Mouse (Mus musculus): Measurements from ENCODE around the gene Slco1a1. TPM values are rescaled to one million over a fixed set of nuclear protein-coding genes. Genes with fewer than 3 reads are reported as not detected.

The Slco1a1 gene
- not detected in 2 replicates for polyA plus RNA-seq (2014; fragmentation: Nextera tagmentation; extraction: Ambion mirVana)

DNA sequence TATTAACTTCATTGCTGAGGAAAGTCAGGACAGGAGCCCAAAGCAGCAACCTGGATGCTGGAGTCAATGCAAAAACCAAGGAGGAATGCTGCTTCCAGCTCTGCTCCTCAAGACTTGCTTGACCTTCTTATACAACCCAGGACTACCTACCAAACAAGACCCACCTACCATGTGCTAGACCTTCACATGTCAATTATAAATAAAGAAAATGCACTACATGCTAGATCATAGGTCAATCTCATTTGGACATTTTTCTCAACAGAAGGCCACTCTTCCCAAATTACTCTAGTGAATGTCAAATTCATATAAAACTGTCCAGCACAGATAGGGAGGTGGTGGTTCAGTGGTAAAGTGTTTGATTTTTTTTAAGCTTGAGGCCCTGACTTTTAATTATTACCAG lies at the start of gene Slco1a1:
Slco1a1 (minus strand) TSS at position 101 of the 400 bp plus-strand sequence.
- H3K36me3 ChIP-seq (ENCODE audit: control insufficient read depth, insufficient read depth, low read length): no peaks in the 10 kb centered on the region
- H3K9me3 ChIP-seq (ENCODE audit: control insufficient read depth, low read length): no peaks in the 10 kb centered on the region
- no peak within 1 kb of the TSS for H3K27ac ChIP-seq (ENCODE audit: low read depth)
- H3K4me2 ChIP-seq (ENCODE audit: low read length): no peak within 1 kb of the TSS
- H3K4me3 ChIP-seq (ENCODE audit: low read depth, low read length): no peak within 1 kb of the TSS
- H3K4me1 ChIP-seq (replicated peaks; ENCODE audit: control insufficient read depth, insufficient read depth, low read length): no peaks in the 10 kb centered on the region
- DNase-seq (ENCODE audit: low spot score) (no peak), ATAC-seq (replicated peaks; ENCODE audit: low FRiP score, low TSS enrichment, low read depth) (no peak)
- no peaks in the 10 kb centered on the region for H3K27me3 ChIP-seq (replicated peaks; ENCODE audit: control insufficient read depth, insufficient read depth, low read length)
- H3K9ac ChIP-seq (ENCODE audit: low read length): no peak within 1 kb of the TSS

DNA sequence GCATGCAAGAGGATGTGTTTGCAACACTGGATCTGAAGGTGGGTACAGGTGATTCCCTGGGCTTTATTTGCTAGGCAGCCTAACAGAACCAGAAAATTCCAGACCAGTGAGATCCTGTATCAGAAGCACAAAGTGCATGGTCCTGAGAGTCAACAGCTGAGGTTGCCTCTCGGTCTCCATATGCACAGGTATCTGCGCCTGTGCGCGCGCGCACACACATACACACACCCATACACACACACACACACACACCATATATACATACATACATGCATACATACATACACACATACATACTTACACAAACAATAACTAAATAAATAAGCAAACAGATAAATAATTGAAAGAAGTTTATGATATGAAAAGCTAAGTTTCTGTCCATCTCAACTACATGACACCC lies 40.0 kb upstream of the Slco1a1 start:
- H3K4me3 ChIP-seq (ENCODE audit: low read depth, low read length): no peak overlapping the region
- no peak overlapping the region for H3K4me2 ChIP-seq (ENCODE audit: low read length)
- over 99% methylated on average over 6 of the region's 6 CpGs for WGBS
- DNase-seq (ENCODE audit: low spot score) (no peak), ATAC-seq (replicated peaks; ENCODE audit: low FRiP score, low TSS enrichment, low read depth) (no peak)
- no peaks in the 10 kb centered on the region for H3K36me3 ChIP-seq (ENCODE audit: control insufficient read depth, insufficient read depth, low read length)
- no peak overlapping the region for H3K9ac ChIP-seq (ENCODE audit: low read length)
- H3K4me1 ChIP-seq (replicated peaks; ENCODE audit: control insufficient read depth, insufficient read depth, low read length): no peaks in the 10 kb centered on the region
- no peak overlapping the region for H3K27ac ChIP-seq (ENCODE audit: low read depth)
- no peaks in the 10 kb centered on the region for H3K27me3 ChIP-seq (replicated peaks; ENCODE audit: control insufficient read depth, insufficient read depth, low read length)
- no peaks in the 10 kb centered on the region for H3K9me3 ChIP-seq (ENCODE audit: control insufficient read depth, low read length)

DNA sequence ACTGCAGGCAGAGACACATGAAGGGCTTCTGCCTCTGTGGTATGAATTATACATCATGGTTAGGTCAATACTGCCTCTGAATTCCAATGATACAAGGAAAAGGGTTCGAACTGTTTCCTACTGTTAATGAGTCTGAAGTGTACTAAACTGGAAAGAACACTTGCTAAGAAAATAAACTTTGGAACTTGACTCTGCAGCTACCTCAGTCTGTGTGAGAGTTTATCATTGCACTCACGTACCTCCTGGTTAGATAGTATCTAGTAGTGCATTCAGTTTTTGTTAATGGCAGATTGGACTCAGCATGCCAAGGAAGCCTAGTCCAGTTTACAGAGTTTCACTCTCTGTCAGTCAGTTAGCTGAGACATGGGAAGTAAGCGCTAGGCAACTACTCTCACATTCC lies 37.9 kb upstream of the Slco1a1 start:
- no peaks in the 10 kb centered on the region for H3K36me3 ChIP-seq (ENCODE audit: control insufficient read depth, insufficient read depth, low read length)
- H3K4me2 ChIP-seq (ENCODE audit: low read length): no peak overlapping the region
- no peak overlapping the region for H3K9ac ChIP-seq (ENCODE audit: low read length)
- 83% methylated on average over 3 of the region's 3 CpGs for WGBS
- H3K4me3 ChIP-seq (ENCODE audit: low read depth, low read length): no peak overlapping the region
- no peaks in the 10 kb centered on the region for H3K27me3 ChIP-seq (replicated peaks; ENCODE audit: control insufficient read depth, insufficient read depth, low read length)
- DNase-seq (ENCODE audit: low spot score) (no peak), ATAC-seq (replicated peaks; ENCODE audit: low FRiP score, low TSS enrichment, low read depth) (no peak)
- no peaks in the 10 kb centered on the region for H3K4me1 ChIP-seq (replicated peaks; ENCODE audit: control insufficient read depth, insufficient read depth, low read length)
- H3K9me3 ChIP-seq (ENCODE audit: control insufficient read depth, low read length): no peaks in the 10 kb centered on the region
- H3K27ac ChIP-seq (ENCODE audit: low read depth): no peak overlapping the region

DNA sequence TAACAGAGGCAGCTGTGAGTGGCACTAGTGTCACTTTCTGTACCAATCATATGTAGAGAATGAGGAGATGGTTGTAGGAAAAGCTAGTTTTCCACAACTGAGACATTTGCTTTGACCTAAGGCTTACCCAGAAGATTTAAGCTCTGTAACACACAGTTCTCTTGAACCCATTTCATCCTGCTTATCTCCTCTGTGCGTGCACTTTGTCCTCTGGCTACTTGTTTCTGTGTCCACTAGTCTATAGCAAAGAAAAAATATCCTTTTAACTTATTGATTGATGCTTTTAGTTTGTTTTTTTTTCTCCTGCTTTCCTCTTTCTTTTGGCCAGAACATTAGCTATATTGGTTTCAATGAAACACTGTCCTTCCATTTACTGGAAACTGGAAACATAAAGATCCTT lies 15.7 kb upstream of the Slco1a1 start:
- no peak overlapping the region for H3K9ac ChIP-seq (ENCODE audit: low read length)
- H3K4me3 ChIP-seq (ENCODE audit: low read depth, low read length): no peak overlapping the region
- H3K36me3 ChIP-seq (ENCODE audit: control insufficient read depth, insufficient read depth, low read length): no peaks in the 10 kb centered on the region
- DNase-seq (ENCODE audit: low spot score): no peak
- H3K27me3 ChIP-seq (replicated peaks; ENCODE audit: control insufficient read depth, insufficient read depth, low read length): no peaks in the 10 kb centered on the region
- ATAC-seq (replicated peaks; ENCODE audit: low FRiP score, low TSS enrichment, low read depth): no peak
- H3K4me1 ChIP-seq (replicated peaks; ENCODE audit: control insufficient read depth, insufficient read depth, low read length): no peaks in the 10 kb centered on the region
- no peaks in the 10 kb centered on the region for H3K9me3 ChIP-seq (ENCODE audit: control insufficient read depth, low read length)
- WGBS: 77% methylated on average over 1 of the region's 1 CpGs
- no peak overlapping the region for H3K4me2 ChIP-seq (ENCODE audit: low read length)
- H3K27ac ChIP-seq (ENCODE audit: low read depth): no peak overlapping the region

DNA sequence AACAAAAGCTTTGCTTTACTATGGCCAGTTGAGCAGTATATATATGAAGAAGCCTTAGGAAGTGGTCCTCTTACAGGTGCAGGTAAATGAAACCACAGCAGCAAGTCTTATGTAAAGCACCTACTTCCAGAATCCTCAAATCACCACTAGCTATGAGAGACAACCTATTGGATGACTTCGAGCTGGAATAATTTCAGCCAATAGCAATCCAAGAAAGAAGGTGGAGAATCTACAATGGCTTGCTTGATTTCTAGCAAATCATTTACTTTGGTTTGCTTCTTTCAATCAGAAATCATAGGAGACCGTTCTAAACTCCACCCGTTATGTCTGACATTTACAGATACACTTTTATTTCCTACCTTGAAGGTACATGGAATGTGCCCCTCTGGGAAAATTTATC lies 15.1 kb upstream of the Slco1a1 start:
- no peak overlapping the region for H3K4me2 ChIP-seq (ENCODE audit: low read length)
- H3K27me3 ChIP-seq (replicated peaks; ENCODE audit: control insufficient read depth, insufficient read depth, low read length): no peaks in the 10 kb centered on the region
- ATAC-seq (replicated peaks; ENCODE audit: low FRiP score, low TSS enrichment, low read depth): no peak
- DNase-seq (ENCODE audit: low spot score): no peak
- no peaks in the 10 kb centered on the region for H3K9me3 ChIP-seq (ENCODE audit: control insufficient read depth, low read length)
- no peak overlapping the region for H3K27ac ChIP-seq (ENCODE audit: low read depth)
- no peaks in the 10 kb centered on the region for H3K36me3 ChIP-seq (ENCODE audit: control insufficient read depth, insufficient read depth, low read length)
- 88% methylated on average over 3 of the region's 3 CpGs for WGBS
- no peaks in the 10 kb centered on the region for H3K4me1 ChIP-seq (replicated peaks; ENCODE audit: control insufficient read depth, insufficient read depth, low read length)
- no peak overlapping the region for H3K9ac ChIP-seq (ENCODE audit: low read length)
- no peak overlapping the region for H3K4me3 ChIP-seq (ENCODE audit: low read depth, low read length)

DNA sequence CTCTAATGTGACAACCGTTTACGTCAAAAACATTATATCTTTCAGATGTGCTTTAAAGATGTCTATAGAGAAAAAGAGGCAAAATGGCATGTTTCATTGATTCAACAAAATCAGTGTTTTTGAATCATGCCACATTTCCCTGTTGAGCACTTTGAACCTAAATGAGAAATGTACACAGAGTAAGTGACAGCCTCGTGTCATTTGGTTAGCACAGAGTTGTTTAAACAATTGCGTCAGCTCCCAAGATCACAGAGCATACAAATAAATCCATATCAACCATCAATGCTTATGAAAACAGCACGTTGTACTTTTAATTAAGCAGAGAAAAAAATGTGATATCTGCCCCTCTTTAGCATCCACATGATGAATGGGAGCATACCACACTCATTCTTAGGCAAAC lies 13.7 kb upstream of the Slco1a1 start:
- H3K27ac ChIP-seq (ENCODE audit: low read depth): no peak overlapping the region
- no peak overlapping the region for H3K4me2 ChIP-seq (ENCODE audit: low read length)
- no peaks in the 10 kb centered on the region for H3K9me3 ChIP-seq (ENCODE audit: control insufficient read depth, low read length)
- H3K9ac ChIP-seq (ENCODE audit: low read length): no peak overlapping the region
- no peaks in the 10 kb centered on the region for H3K27me3 ChIP-seq (replicated peaks; ENCODE audit: control insufficient read depth, insufficient read depth, low read length)
- 61% methylated on average over 5 of the region's 5 CpGs for WGBS
- no peaks in the 10 kb centered on the region for H3K36me3 ChIP-seq (ENCODE audit: control insufficient read depth, insufficient read depth, low read length)
- no peak overlapping the region for H3K4me3 ChIP-seq (ENCODE audit: low read depth, low read length)
- no peak for DNase-seq (ENCODE audit: low spot score)
- no peaks in the 10 kb centered on the region for H3K4me1 ChIP-seq (replicated peaks; ENCODE audit: control insufficient read depth, insufficient read depth, low read length)
- no peak for ATAC-seq (replicated peaks; ENCODE audit: low FRiP score, low TSS enrichment, low read depth)

DNA sequence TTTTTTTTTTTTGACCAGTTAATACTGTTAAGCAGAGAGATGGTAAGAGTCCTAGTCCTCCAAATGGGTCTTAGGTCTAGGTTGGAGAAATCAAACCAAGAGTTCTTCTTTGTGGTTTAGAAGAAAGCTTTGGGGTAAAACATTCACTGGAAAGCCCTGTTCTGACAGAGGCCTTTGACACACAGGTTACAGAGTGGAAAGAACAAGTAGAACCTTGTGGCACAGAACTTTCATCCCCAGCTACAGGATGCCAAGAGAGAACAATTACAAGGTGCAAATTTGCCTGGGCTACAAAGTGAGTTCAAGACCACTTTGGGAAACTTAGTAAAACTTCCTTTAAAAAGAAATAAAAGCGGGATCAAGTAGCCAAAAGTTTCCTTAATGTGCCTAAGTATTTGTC lies 6.3 kb downstream of the Slco1a1 start:
- Histone ChIP-seq H3K4me3 (ENCODE audit: low read depth, low read length) (no peak overlapping the region), H3K36me3 (ENCODE audit: control insufficient read depth, insufficient read depth, low read length) (no peaks in the 10 kb centered on the region), H3K4me1 (replicated peaks; ENCODE audit: control insufficient read depth, insufficient read depth, low read length) (no peaks in the 10 kb centered on the region), H3K27ac (ENCODE audit: low read depth) (no peak overlapping the region), H3K4me2 (ENCODE audit: low read length) (no peak overlapping the region), H3K27me3 (replicated peaks; ENCODE audit: control insufficient read depth, insufficient read depth, low read length) (no peaks in the 10 kb centered on the region), H3K9ac (ENCODE audit: low read length) (no peak overlapping the region), H3K9me3 (ENCODE audit: control insufficient read depth, low read length) (no peaks in the 10 kb centered on the region)
- no peak for DNase-seq (ENCODE audit: low spot score)
- ATAC-seq (replicated peaks; ENCODE audit: low FRiP score, low TSS enrichment, low read depth): no peak
- WGBS: 100% methylated on average over 1 of the region's 1 CpGs

DNA sequence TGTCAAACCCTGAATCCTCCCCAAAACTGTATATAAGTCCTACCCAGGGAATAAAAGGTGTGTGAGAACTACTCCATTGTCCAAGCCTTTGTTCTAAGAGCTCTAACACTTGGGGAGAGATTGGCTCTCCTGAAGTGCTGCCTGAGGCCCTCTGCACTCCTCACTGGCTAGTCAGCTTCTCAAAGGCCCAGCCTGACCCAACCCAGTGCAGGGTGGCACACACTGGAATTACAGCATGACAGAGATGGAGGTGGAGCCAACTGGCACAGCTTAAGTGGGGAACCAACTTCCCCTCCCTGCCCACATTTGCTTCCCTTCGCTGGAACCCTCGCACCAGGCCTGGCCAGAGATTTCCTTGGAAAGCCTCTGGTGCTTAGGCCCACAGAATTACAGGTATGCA lies 48.6 kb downstream of the Slco1a1 start:
- no peak for ATAC-seq (replicated peaks; ENCODE audit: low FRiP score, low TSS enrichment, low read depth)

DNA sequence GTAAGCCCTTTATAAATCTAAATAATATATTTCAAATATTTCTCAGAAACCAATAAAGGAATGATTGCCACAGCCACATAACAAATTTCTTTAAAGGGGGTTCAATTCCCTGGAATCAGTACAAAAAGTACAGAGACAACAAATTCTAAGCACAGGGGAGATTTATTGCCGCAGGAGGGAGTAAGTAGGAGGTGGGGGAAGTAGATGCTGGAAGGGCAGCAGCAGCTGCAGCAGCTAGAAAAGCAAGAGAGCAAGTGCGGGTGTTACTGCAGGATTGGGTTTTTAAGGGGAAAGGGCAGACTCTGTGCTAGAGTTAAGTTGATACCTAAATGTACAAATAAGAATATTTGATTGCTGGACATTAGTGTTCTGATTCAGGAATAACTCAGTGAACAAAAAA lies 57.0 kb downstream of the Slco1a1 start:
- Histone ChIP-seq H3K4me3 (ENCODE audit: low read depth, low read length) (no peak overlapping the region), H3K27ac (ENCODE audit: low read depth) (no peak overlapping the region), H3K4me1 (replicated peaks; ENCODE audit: control insufficient read depth, insufficient read depth, low read length) (no peaks in the 10 kb centered on the region), H3K9ac (ENCODE audit: low read length) (no peak overlapping the region), H3K27me3 (replicated peaks; ENCODE audit: control insufficient read depth, insufficient read depth, low read length) (no peaks in the 10 kb centered on the region), H3K4me2 (ENCODE audit: low read length) (no peak overlapping the region), H3K9me3 (ENCODE audit: control insufficient read depth, low read length) (no peaks in the 10 kb centered on the region), H3K36me3 (ENCODE audit: control insufficient read depth, insufficient read depth, low read length) (no peaks in the 10 kb centered on the region)
- no peak for ATAC-seq (replicated peaks; ENCODE audit: low FRiP score, low TSS enrichment, low read depth)
- DNase-seq (ENCODE audit: low spot score): no peak
- 21% methylated on average over 2 of the region's 2 CpGs for WGBS

More for the DNA sequence above, 48.6 kb downstream of the Slco1a1 start:
- H3K9me3 ChIP-seq (ENCODE audit: control insufficient read depth, low read length): no peaks in the 10 kb centered on the region
- H3K27ac ChIP-seq (ENCODE audit: low read depth): no peak overlapping the region
- H3K4me2 ChIP-seq (ENCODE audit: low read length): no peak overlapping the region
- WGBS: 85% methylated on average over 2 of the region's 2 CpGs
- no peak for DNase-seq (ENCODE audit: low spot score)
- no peaks in the 10 kb centered on the region for H3K27me3 ChIP-seq (replicated peaks; ENCODE audit: control insufficient read depth, insufficient read depth, low read length)
- no peak overlapping the region for H3K9ac ChIP-seq (ENCODE audit: low read length)
- H3K4me3 ChIP-seq (ENCODE audit: low read depth, low read length): no peak overlapping the region
- no peaks in the 10 kb centered on the region for H3K36me3 ChIP-seq (ENCODE audit: control insufficient read depth, insufficient read depth, low read length)
- no peaks in the 10 kb centered on the region for H3K4me1 ChIP-seq (replicated peaks; ENCODE audit: control insufficient read depth, insufficient read depth, low read length)
